Mouse (Mus musculus) ES-Bruce4 (cell line): ENCODE results near the gene Awat2. TPM values are rescaled to one million over a fixed set of nuclear protein-coding genes. Genes with fewer than 3 reads are reported as not detected.
"Not testable (repeated sequence)": the region's sequence is repeated elsewhere in the genome, so short reads cannot be mapped to it uniquely, and the experiment has no call there.

Experiments used
- H3K27ac ChIP-seq: 2 replicates; pipeline ENCODE4 v1.5.1; 2012; ENCODE audit warnings: low read length, inconsistent platforms; ENCODE audit not compliant: insufficient read depth
- H3K27me3 ChIP-seq: 2 replicates; pipeline ENCODE4 v1.6.1; 2012; ENCODE audit warnings: mild to moderate bottlenecking, low read length, inconsistent platforms; ENCODE audit not compliant: control insufficient read depth, poor library complexity, insufficient read depth, severe bottlenecking
- H3K36me3 ChIP-seq: 2 replicates; pipeline ENCODE4 v1.6.1; 2012; ENCODE audit warnings: inconsistent platforms, mild to moderate bottlenecking, low read length, moderate library complexity; ENCODE audit not compliant: control insufficient read depth, poor library complexity, insufficient read depth, severe bottlenecking
- H3K4me1 ChIP-seq: one replicate; pipeline ENCODE4 v1.8.1; 2011; ENCODE audit warnings: low read length; ENCODE audit not compliant: control insufficient read depth, insufficient read depth
- H3K4me3 ChIP-seq: 2 replicates; pipeline ENCODE4 v1.5.1; 2011; ENCODE audit warnings: low read depth, mild to moderate bottlenecking, low read length
- H3K9ac ChIP-seq: 2 replicates; pipeline ENCODE4 v1.6.1; 2012; ENCODE audit warnings: low read depth, mild to moderate bottlenecking, inconsistent platforms; ENCODE audit not compliant: poor library complexity, severe bottlenecking
- H3K9me3 ChIP-seq: replicated peaks from 2 replicates; pipeline ENCODE4 v1.6.1; 2012; ENCODE audit warnings: mild to moderate bottlenecking, low read length, inconsistent platforms; ENCODE audit not compliant: control insufficient read depth, poor library complexity, insufficient read depth, severe bottlenecking
- CTCF ChIP-seq: IDR thresholded peaks from one replicate; pipeline ENCODE4 v1.8.1; 2011; ENCODE audit warnings: low read depth, low read length
- EP300 ChIP-seq: IDR thresholded peaks from 2 replicates; pipeline ENCODE4 v1.6.1; 2011; ENCODE audit warnings: low read depth, low read length; ENCODE audit not compliant: insufficient read depth
- POLR2A ChIP-seq: IDR thresholded peaks from one replicate; pipeline ENCODE4 v1.8.1; 2011; ENCODE audit warnings: low read length; ENCODE audit not compliant: insufficient read depth
- polyA plus RNA-seq: library from polyadenylated mRNA; stranded (reverse); fragments of >200 nt; gene quantifications from 2 replicates; pipeline ENCODE4 v1.2.4, GENCODE M21; 2011; ENCODE audit warnings: low read depth; ENCODE audit not compliant: missing spikeins, insufficient read depth, insufficient read length

Awat2 gene
- 0.41 and 0.72 TPM in 2 replicates for polyA plus RNA-seq

DNA sequence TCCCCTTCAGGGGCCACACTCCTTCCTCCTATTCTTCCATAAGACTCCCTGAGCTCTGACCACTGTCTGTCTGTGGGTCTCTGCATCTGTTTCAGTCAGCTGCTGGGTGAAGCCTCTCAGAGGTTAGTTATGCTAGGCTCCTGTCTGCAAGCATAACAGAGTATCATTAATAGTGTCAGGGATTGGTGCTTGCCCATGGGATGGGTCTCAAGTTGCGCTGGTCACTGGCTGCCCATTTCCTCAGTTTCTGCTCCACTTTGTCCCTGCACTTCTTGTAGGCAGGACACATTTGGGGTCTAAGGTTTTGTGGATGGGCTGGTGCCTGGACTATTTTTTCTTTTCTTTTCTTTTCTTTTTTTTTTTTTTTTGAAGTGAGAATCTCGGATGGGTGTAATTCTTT, at the start of gene Awat2:
TSS of gene Awat2 (minus strand) at position 101 of the 400 bp plus-strand sequence.
- H3K27me3 ChIP-seq = not testable (repeated sequence)

DNA sequence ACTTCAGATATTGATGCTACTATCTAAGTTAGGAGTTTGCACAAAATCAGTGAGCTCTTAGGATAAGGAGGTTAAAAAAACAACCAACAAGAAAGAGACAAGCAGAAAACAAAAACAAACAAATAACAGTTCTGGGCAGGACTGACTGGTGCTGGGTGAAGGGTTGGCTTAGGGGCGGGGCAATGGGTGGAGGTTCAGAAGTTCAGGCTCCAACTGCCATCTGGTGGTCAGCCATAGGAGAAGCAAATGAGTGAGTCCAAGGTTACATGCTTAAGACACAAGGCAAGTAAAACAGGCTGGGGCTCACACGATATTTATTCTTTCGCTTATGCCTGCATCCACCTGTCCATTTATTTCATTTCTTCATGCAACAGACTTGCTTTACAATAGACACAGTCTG, 37.8 kb upstream of the Awat2 start:
- H3K9ac ChIP-seq = no peak overlapping the region
- H3K4me3 ChIP-seq = no peak overlapping the region
- no peaks in the 10 kb centered on the region for H3K36me3 ChIP-seq
- TF ChIP-seq CTCF (peak; percentile 56), EP300 (no peak), POLR2A (no peak)
- no peaks in the 10 kb centered on the region for H3K9me3 ChIP-seq
- H3K27ac ChIP-seq = no peak overlapping the region
- H3K4me1 ChIP-seq = no peaks in the 10 kb centered on the region
- H3K27me3 ChIP-seq = no peaks in the 10 kb centered on the region

More for the DNA sequence above, at the start of gene Awat2:
- not testable (repeated sequence) for H3K9me3 ChIP-seq, H3K36me3 ChIP-seq, H3K27ac ChIP-seq, H3K4me1 ChIP-seq, H3K4me3 ChIP-seq, H3K9ac ChIP-seq

DNA sequence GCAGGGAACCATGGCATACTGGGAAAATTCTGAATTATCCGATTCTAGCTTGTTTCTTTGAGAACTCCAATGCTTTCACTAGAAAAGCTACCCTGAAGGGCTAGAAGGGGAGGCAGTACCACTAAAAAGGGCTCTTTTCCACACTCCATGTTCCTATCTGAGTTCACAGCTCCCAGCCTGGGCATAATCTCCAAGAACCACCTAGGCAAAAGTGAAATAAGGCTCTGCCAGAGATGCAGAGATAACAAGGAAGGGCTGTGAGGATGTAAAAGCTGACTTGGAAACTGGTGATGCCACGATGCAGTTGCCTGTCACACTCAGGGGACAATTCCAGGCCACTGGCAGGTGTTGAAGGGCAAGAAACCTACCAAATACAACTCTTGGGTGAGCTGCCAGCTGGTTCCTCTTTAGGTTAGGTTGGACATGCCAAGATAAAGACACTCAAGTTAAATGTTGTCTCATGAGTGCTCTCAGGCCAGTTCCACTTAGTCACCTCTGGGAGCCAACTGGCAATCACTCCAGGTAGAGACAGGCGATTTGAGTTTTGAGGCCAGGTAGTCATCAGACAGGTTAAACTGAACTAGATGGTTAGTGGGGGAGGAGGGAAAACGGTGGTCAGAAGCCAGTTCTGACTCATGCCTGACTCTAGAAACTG, 33.2 kb upstream of the Awat2 start:
- no peak overlapping the region for H3K27ac ChIP-seq
- no peaks in the 10 kb centered on the region for H3K9me3 ChIP-seq
- no peaks in the 10 kb centered on the region for H3K36me3 ChIP-seq
- no peak overlapping the region for H3K4me3 ChIP-seq
- no peak for TF ChIP-seq CTCF
- no peak for TF ChIP-seq EP300
- TF ChIP-seq POLR2A = no peak
- H3K9ac ChIP-seq = no peak overlapping the region
- no peaks in the 10 kb centered on the region for H3K4me1 ChIP-seq
- H3K27me3 ChIP-seq = no peaks in the 10 kb centered on the region

DNA sequence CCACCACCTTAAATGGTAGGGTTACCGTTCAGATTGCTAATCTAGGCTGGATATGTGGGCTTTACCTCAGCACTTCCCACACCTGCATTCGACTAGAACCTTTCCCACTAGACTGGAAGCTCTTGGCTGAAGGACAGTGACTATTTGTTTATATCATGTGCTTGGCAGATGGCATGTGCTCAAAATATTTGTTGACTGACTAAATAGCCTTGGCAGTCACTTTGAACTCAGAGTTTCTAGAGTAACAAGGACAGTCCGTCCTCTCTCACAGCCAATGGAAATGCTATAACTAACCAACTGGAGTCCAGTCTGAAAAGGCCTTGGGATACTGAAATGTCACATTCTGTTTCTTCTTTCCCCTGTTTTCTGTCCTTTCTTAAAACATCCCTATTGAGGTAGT, 29.0 kb upstream of the Awat2 start:
- Histone ChIP-seq H3K4me3 (no peak overlapping the region), H3K27ac (no peak overlapping the region), H3K9ac (no peak overlapping the region), H3K36me3 (no peaks in the 10 kb centered on the region), H3K9me3 (no peaks in the 10 kb centered on the region), H3K27me3 (no peaks in the 10 kb centered on the region), H3K4me1 (no peaks in the 10 kb centered on the region)
- TF ChIP-seq EP300 = no peak
- no peak for TF ChIP-seq CTCF
- TF ChIP-seq POLR2A = no peak

DNA sequence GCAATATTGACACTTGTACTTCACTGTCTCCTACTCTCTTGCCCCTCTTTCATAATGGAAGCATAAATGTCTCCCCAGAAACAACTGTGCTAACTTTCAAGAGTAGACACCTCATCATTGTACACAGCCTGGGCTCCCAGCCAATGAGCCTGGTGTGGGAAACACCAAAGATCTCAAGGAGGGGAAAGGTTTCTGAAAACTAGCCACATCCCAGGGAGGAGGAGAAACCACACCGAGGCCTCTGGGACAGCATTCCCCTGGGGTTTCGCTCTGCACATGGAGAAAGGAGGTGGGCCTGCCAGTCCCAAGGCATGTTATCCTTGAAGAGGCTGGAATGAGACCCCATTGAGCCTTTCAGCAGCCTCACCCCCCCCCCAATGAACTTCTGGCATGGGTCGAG, 27.6 kb upstream of the Awat2 start:
- Histone ChIP-seq H3K9ac (no peak overlapping the region), H3K4me1 (no peaks in the 10 kb centered on the region), H3K27ac (no peak overlapping the region), H3K36me3 (no peaks in the 10 kb centered on the region), H3K9me3 (no peaks in the 10 kb centered on the region), H3K4me3 (no peak overlapping the region), H3K27me3 (no peaks in the 10 kb centered on the region)
- TF ChIP-seq EP300 (no peak), CTCF (no peak)

DNA sequence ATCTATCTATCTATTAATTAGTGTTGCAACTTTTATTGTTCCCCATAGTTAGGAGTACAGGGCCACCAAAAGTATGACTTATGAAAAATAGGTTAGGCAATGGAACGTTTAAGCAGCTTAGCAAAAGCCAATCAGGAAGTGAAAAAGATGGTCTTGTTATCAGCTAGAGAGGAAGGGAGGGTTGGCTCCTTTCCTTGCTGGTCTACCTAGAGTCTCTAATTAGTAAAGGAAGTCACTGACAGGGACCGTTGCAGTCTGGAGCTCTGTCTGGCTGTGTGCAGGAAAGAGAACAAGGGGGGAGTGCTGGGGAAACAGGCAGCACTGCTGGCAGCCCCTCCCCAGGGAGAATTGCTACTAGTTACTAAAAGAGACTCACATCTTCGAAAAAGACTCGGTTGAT, 25.5 kb upstream of the Awat2 start:
- H3K27me3 ChIP-seq = no peaks in the 10 kb centered on the region

More for the DNA sequence above, 25.5 kb upstream of the Awat2 start:
- H3K4me3 ChIP-seq = no peak overlapping the region
- no peak for TF ChIP-seq CTCF
- no peak for TF ChIP-seq POLR2A
- TF ChIP-seq EP300 = no peak
- no peaks in the 10 kb centered on the region for H3K4me1 ChIP-seq
- H3K9me3 ChIP-seq = no peaks in the 10 kb centered on the region
- no peaks in the 10 kb centered on the region for H3K36me3 ChIP-seq
- no peak overlapping the region for H3K9ac ChIP-seq
- no peak overlapping the region for H3K27ac ChIP-seq
